Mouse (Mus musculus) effector memory CD4-positive, alpha-beta T cell, adult 5 months (primary cell): ENCODE data around the gene Clhc1. TPM values are rescaled to one million over a fixed set of nuclear protein-coding genes. Genes with fewer than 3 reads are reported as not detected.

Experiments used
- polyA plus RNA-seq: library from polyadenylated mRNA; unstranded; fragments of 100-300 nt; shearing (Covaris generic); gene quantifications from one replicate; pipeline ENCODE4 v1.2.1, GENCODE M21; 2017

Gene Clhc1
- polyA plus RNA-seq = 0.42 TPM

GRCm38 (mm10) chr11:29547752-29548503 lies at the start of gene Clhc1, which contains the start of gene Rps27a:
Gene Clhc1, plus strand, starts transcription at chr11:29547950.
Gene Rps27a, minus strand, starts transcription at chr11:29548109.

GRCm38 (mm10) chr11:29514682-29515412 lies 32.9 kb upstream of the Clhc1 start, which contains the start of gene Prorsd1:
Gene Prorsd1, minus strand, starts transcription at chr11:29515033.

GRCm38 (mm10) chr11:29525988-29526794 lies 21.6 kb upstream of the Clhc1 start, which contains the start of gene Mtif2:
Gene Mtif2, plus strand, starts transcription at chr11:29526408.

Other genes with a start within 250 kb of the Clhc1 start
- 1.5 TPM for gene Ccdc88a, start 174.3 kb upstream of the Clhc1 start, polyA plus RNA-seq
- 17.8 TPM for gene Prorsd1, start 32.9 kb upstream of the Clhc1 start, polyA plus RNA-seq
- 33.1 TPM for gene Mtif2, start 21.5 kb upstream of the Clhc1 start, polyA plus RNA-seq
- 470 TPM for gene Rps27a, start 159 bp downstream of the Clhc1 start, polyA plus RNA-seq
- gene Rtn4, start 145.0 kb downstream of the Clhc1 start, polyA plus RNA-seq = 26.4 TPM